Mouse (Mus musculus): Measurements from ENCODE around the gene Clip1.

Gene Clip1

DNA sequence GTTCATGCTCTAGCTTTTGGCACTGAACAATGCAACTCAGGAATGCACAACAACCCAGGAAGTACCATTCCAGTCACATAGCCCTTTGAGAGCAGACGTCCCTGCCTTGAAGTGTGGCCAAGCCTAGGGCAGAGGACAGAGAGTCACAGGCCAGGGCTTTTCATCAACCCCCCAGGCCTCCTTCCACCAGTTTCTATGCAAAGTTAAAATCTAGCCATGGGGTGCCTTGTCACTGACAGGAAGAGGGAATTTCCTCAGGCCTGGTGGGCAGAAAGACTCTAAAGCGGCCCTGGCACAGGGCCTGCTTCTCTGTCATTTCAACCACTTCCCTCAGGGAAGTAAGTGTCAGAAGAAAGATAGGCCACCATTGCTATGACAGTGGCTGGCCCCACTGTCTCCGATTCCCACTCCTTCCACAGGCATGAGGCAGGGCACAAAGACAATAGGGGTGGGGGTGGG is 77.2 kb downstream of the Clip1 start:
- DNase-seq (ENCODE audit: extremely low read depth, insufficient read length, low spot score) = no peak

DNA sequence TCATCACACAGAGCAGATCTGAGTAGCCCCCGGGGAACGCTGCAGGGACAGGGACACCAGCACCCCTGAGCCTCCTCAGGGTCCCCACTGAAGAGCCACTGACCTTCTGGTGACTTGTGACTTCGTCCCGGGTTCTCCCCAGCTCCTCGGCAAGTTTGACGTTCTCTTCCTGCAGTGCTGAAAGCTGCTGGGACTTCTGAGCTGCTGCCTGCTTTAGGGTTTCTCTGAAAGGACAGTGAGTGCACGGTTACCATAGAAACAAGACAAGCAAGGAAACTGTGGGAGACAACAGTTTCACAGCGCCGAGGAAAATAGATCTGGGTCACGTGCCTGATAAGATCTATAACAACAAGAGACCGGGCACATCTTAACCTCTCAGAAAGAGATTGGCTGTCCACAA is 80.9 kb downstream of the Clip1 start:
- DNase-seq (ENCODE audit: extremely low read depth, insufficient read length, low spot score) = no peak

DNA sequence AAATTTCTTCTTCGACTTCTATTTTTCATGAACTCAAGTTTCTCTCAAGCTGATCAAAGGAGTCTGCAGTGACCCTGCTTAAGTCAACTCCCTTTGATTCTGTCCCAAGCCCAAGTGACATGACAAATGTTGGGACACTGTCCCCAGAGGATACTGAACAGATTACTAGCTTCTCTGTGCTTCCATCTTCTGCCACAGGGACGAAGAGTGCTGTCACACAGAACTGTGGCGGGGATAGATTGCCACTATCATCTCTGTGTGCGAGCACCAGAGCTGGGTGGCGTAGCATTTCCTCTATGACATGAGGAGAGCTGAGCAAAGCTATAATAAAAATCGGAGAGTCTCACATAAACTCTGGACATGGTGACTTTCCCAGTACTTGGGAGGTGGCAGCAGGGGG is 82.2 kb downstream of the Clip1 start:
- DNase-seq (ENCODE audit: extremely low read depth, insufficient read length, low spot score) = no peak

DNA sequence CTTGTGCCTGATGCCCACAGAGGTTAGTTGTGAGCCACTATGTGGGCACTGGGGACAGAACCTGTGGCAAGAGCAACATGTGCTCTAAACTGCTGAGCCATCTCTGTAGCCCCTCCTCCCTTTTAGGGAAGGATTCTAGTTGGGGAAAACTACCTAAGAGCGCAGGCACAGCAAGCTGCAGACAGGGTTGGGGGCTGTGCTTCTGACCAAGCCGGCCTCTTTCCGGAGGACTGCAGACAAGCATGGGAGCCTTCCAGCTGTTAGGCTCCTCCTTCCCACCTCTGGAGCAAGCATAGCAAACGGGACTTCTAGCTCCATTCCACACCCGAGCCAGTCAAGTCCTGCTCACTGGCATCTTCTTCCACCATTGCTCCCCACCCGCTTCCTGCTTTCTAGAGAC is 85.1 kb downstream of the Clip1 start:
- no peak for DNase-seq (ENCODE audit: extremely low read depth, insufficient read length, low spot score)

DNA sequence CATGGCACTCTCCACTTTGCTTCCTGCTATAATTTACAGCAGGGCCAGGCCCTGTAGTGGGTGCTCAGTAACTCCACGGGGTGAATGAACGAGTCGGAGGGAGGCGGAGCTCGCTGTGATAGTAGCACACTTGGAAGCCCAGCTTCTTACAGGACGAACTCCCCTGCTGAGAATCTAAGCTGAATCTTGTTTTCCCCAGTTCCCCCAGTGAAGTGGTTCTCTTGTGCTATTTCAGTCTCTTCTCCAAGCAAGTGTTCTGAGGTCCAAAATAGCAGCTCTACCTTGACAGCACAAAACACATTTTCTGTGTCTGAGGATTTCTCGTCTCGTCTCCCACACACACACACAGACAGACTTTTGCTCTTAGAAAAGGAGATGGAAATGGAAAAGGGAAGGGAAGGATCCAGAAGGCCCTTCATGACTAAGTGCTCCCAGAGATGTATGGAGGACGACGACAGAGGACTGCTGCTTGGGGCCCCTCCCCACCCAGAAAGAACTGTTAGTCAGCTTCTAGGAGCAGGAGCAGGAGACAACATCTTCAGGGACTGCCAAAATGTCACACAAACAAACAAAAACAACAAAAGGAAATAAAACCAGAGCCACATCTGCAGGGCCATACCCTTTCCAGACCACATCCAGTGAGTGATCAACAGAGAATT is 90.7 kb downstream of the Clip1 start:
- DNase-seq (ENCODE audit: extremely low read depth, insufficient read length, low spot score) = no peak

DNA sequence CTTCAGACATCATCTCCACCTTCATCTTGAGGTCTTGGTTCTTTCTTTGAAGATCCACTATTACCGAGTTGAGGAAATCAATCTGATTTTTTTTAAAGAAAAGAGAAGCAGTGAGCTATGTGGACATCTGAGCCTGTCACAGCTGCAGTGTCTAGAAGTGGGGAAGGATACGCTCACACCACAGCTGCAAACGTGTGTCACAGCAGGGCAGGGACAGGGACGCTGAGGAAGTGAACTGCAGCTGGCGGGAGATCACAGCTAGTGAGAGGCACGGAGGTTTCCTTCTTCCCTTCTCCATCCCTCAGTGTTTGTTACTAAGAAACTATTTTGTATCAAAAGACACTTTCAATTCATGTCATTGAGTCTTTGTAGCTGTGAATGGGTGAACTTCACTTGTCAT is 104.4 kb downstream of the Clip1 start:
- DNase-seq (ENCODE audit: extremely low read depth, insufficient read length, low spot score) = no peak

DNA sequence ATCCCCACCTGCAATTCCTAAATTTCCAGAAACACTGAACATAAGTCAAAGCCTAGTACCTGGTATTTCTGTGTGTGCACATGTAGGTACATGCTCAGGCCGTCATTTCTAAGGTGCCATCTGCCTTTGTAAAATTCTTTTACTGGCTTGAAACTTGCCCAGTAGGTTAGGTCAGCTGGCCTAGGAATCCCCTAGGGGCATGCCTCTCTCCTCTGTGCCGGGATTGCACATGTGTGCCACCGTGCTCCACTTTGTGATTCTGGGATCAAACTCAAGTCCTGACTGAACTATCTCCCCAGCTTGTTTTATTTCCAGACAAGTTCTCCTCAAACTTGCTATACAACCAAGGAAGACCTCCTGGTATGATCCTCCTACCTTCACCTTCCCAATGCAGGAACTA is 107.7 kb downstream of the Clip1 start:
- DNase-seq (ENCODE audit: extremely low read depth, insufficient read length, low spot score) = no peak

DNA sequence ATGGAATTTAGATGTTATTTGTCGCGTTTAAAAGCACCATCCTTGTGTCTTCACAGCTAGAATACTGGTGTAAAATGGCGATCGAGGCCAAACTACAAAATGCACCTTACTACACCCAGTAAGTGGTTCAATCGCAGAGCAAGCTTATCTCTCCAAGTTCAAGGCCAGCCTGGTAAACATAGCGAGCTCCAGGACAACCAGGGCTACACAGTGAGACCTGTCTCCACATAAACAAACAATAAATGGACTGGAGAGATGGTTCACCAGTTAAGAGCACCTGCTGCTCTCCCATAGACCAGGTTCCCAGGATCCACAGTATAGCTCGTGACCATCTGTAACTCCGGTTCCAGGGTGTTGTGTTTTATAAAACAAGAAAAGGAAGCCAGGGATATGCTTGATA is 111.1 kb downstream of the Clip1 start:
- DNase-seq (ENCODE audit: extremely low read depth, insufficient read length, low spot score) = no peak

DNA sequence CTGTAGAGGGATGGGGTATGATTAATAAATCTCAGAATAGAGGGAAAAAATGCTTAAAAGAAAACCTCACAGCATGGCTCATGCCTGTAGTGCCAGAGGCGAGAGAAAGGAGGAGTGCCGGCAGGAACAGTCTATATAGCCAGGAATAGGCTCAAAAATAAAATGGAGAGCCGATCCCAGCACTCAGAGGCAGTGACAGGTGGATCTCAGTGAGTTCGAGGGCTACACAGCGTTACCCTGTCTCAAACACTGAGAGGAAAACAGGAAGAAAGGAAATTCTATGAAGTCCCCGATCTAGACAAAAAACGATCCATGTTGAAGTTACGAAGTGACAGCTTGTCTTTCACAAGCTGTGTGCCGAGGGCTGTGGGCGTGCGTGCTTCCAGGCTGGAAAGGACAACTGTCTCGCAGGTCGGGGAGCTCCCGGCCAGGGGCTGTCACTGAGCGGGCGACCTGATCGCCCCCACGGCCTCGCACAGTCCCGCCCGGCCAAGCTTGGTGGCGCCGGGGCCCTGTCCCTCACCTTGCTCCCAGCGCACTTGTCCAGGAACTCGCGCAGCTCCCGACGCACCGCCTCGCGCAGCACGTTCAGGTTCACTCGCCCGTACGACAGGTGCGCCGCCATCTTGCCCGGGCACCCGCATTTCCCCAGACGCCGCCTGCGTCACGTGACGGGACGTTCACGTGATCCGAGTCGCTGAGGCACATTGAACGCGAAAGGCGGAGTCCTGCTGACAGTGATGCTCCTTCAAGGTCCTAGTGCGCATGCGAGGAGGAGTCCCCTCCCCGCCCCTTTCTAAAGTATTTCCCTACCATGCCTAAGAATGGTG is 111.8 kb downstream of the Clip1 start, which contains the start of gene Vps33a:
Gene Vps33a (minus strand): TSS at position 682 of the 830 bp plus-strand sequence.
- DNase-seq (ENCODE audit: extremely low read depth, insufficient read length, low spot score) = peak; percentile 95

DNA sequence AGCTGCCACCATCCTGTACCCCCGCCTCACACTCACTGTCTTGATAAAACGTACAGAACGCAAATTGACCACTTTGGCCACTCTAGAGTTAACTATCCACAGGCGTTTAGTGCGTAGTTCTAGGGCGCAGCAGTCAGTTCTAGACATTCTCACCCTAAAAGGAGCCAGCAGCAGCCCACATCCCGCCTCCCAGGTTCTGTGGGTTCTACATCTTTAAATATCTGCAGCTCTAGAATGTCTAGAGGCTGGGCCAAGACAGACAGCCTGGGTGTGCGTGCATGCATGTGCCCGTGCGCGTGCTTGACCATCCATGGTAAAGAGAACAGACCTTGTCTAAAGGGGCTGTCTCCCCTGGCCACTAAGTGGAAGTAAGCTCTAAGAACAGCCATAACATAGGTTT is 123.3 kb downstream of the Clip1 start:
- DNase-seq (ENCODE audit: extremely low read depth, insufficient read length, low spot score) = no peak

DNA sequence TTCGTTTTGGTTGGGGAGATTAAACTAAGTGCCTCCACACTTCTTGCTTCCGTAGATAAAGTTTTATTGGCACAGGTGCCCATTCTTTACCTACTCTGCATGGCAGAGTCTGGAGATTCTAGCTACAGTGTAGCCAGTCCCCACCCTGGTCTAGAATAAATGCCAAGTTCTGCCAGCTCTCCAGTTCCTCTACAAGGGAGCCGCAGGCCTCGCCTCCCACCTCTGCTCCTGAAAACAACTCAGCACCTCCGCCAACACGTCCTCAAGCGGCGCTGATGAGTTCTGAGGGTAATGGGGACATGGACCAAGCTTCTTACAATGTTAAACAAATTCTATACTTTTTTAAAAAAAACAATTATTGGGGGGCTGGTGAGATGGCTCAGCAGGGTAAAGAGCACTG is 124.8 kb downstream of the Clip1 start:
- DNase-seq (ENCODE audit: extremely low read depth, insufficient read length, low spot score) = no peak

DNA sequence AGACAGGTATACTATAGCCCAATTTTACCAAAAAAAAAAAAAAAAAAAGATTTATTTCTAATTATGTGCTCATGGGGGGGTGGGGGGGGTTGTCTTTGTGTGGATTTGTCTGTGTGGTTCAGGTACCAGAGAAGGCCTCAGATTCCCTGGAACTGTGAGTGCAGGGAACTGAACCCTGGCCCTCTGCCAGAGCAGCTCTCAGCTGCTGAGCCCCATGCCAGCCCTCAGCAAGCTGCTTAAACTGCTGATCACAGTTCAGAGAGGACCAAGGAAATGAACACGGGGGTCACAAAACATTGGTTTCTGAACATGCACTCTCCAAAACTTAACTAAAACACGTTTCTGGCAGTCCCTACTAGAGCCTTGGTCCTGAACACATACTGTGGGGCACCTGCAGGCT is 128.0 kb downstream of the Clip1 start:
- DNase-seq (ENCODE audit: extremely low read depth, insufficient read length, low spot score) = no peak

DNA sequence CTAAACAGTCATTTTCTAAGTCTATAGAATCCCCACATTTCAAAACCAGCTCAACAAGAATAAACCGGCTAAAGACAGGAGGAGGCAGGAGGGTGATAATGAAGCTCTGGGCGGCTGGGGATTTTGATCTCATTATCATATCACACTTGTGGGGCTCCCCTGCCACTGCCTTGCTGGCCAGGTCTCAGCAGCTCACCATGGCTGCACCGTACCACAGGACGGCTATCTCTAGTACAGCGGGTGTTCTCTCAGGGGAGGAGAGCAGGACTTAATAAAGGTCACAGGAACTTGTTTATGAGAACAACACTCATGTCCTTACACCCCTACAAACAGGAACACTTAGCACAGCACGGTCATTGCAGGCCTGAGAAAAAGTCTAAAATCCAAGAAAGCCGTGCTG is 128.7 kb downstream of the Clip1 start:
- DNase-seq (ENCODE audit: extremely low read depth, insufficient read length, low spot score) = no peak

DNA sequence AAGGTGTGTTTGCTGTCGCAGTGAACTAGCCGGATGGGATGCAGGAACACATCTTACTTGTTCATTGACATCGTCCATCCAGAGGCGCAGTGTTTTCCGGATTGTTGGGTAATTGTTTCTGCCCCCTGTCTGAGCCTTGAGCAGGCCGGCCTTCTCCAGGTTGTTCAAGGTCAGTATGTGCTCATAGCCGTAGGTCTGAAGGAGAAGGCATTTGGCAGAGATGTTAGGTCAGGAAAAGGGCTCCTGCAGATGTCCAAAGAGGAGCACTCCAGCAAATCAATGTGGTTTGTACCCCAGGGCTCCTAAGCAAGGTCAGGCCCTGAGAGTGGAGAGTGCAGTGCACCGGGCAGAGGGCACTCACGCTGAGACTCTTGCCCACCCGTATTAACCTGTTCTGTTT is 150.6 kb downstream of the Clip1 start:
- DNase-seq (ENCODE audit: extremely low read depth, insufficient read length, low spot score) = no peak

DNA sequence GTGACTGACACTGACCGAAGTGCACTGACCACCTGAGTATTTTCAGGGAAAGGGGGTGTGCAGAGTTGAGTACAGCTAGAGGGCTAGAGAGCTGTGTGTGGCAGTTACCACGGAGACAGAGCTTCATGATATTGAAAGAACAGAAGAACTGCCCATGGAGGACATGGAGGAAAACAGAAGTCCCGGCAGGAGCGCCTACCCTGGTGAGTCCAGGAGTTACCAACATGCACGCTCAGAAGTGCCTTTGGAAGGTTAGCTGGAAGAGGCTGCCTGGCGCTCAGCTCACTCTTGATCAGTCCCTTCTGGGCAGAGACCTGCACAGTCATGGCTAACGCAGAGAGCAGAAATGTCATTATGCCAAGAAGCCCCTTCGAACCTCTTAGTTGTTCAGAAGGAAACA is 154.4 kb downstream of the Clip1 start:
- no peak for DNase-seq (ENCODE audit: extremely low read depth, insufficient read length, low spot score)

DNA sequence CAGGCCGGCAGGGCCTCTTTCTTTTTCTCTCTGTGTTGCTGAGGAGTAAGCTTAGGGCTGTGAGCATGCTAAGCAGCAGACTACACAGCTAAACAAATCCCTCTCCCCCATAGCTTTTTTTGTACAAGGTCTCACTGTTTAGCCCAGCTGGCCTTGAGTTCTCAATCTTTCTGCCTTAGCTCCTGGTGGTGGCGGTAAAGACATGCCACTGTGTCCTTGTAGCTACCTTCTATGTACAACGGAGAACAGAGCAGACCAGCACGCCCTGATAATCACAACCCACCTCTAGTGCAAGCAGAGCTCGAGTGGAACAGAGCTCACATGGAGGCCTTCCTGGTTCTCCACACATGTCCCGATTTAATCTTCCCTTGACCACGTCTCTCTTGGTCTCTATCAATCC is 155.8 kb downstream of the Clip1 start:
- no peak for DNase-seq (ENCODE audit: extremely low read depth, insufficient read length, low spot score)

Measured in 3134 (cell line).